Mouse (Mus musculus): ENCODE measurements around the gene Lrp4. TPM values are rescaled to one million over a fixed set of nuclear protein-coding genes. Genes with fewer than 3 reads are reported as not detected.
"Not testable (repeated sequence)": the region's sequence is repeated elsewhere in the genome, so short reads cannot be mapped to it uniquely, and the experiment has no call there.

The Lrp4 gene
- polyA plus RNA-seq, 1 experiment from 2014 or later, result 5.4 TPM

GRCm38 (mm10) chr2:91470055-91470647 lies 12.8 kb downstream of the Lrp4 start:
- Histone ChIP-seq H3K27ac (replicated peaks) (no peak overlapping the region), H3K4me1 (replicated peaks) (peaks cover 16% of the 10 kb centered on the region), H3K27me3 (no peaks in the 10 kb centered on the region), H3K9ac (no peak overlapping the region), H3K4me2 (no peak overlapping the region), H3K4me3 (no peak overlapping the region), H3K9me3 (no peaks in the 10 kb centered on the region), H3K36me3 (no peaks in the 10 kb centered on the region)
- 13% methylated on average over 7 of the region's 7 CpGs for WGBS
- ATAC-seq (ENCODE audit: low FRiP score, low read depth), result peak; percentile 67

- H3K4me2 ChIP-seq, result no peak overlapping the region
- no peaks in the 10 kb centered on the region for H3K27me3 ChIP-seq
- H3K36me3 ChIP-seq, result no peaks in the 10 kb centered on the region
- 0 out of 2 replicates have a peak, but pooled peaks have one; percentile 40 for ATAC-seq (ENCODE audit: low FRiP score, low read depth)
- H3K27ac ChIP-seq (replicated peaks), result no peak overlapping the region
- H3K4me3 ChIP-seq, result no peak overlapping the region
- peaks cover 11% of the 10 kb centered on the region for H3K4me1 ChIP-seq (replicated peaks)
- H3K9ac ChIP-seq, result no peak overlapping the region
- no peaks in the 10 kb centered on the region for H3K9me3 ChIP-seq
- 57% methylated on average over 12 of the region's 12 CpGs for WGBS
Observed at GRCm38 (mm10) chr2:91474358-91474757, 17.0 kb downstream of the Lrp4 start.

GRCm38 (mm10) chr2:91475791-91476190 lies 18.5 kb downstream of the Lrp4 start:
- peaks cover 4% of the 10 kb centered on the region; the same call in 1 of the 2 replicates for H3K4me1 ChIP-seq (replicated peaks)
- ATAC-seq (ENCODE audit: low FRiP score, low read depth), result no peak
- 85% methylated on average over 7 of the region's 7 CpGs for WGBS
- no peak overlapping the region for H3K4me2 ChIP-seq
- no peak overlapping the region for H3K4me3 ChIP-seq
- H3K36me3 ChIP-seq, result no peaks in the 10 kb centered on the region
- no peak overlapping the region for H3K9ac ChIP-seq
- H3K27me3 ChIP-seq, result no peaks in the 10 kb centered on the region
- H3K27ac ChIP-seq (replicated peaks), result no peak overlapping the region
- no peaks in the 10 kb centered on the region for H3K9me3 ChIP-seq

GRCm38 (mm10) chr2:91476251-91476661 lies 18.9 kb downstream of the Lrp4 start:
- no peaks in the 10 kb centered on the region for H3K9me3 ChIP-seq
- H3K27ac ChIP-seq (replicated peaks), result no peak overlapping the region
- no peak for ATAC-seq (ENCODE audit: low FRiP score, low read depth)
- H3K9ac ChIP-seq, result no peak overlapping the region
- WGBS, result 78% methylated on average over 17 of the region's 17 CpGs
- H3K36me3 ChIP-seq, result no peaks in the 10 kb centered on the region
- no peak overlapping the region for H3K4me3 ChIP-seq
- no peak overlapping the region for H3K4me2 ChIP-seq
- H3K27me3 ChIP-seq, result no peaks in the 10 kb centered on the region
- H3K4me1 ChIP-seq (replicated peaks), result peaks cover 4% of the 10 kb centered on the region; the same call in 1 of the 2 replicates

- Histone ChIP-seq H3K27me3 (no peaks in the 10 kb centered on the region), H3K4me2 (no peak overlapping the region), H3K27ac (replicated peaks) (no peak overlapping the region), H3K9me3 (no peaks in the 10 kb centered on the region), H3K9ac (no peak overlapping the region), H3K4me1 (replicated peaks) (peaks cover 4% of the 10 kb centered on the region; the same call in 1 of the 2 replicates), H3K4me3 (no peak overlapping the region), H3K36me3 (no peaks in the 10 kb centered on the region)
- ATAC-seq (ENCODE audit: low FRiP score, low read depth), result no peak
- 88% methylated on average over 7 of the region's 7 CpGs for WGBS
Observed at GRCm38 (mm10) chr2:91476841-91477240, 19.5 kb downstream of the Lrp4 start.

GRCm38 (mm10) chr2:91480399-91480801 lies 23.1 kb downstream of the Lrp4 start:
- Histone ChIP-seq H3K4me2 (no peak overlapping the region), H3K27me3 (no peaks in the 10 kb centered on the region), H3K36me3 (no peaks in the 10 kb centered on the region), H3K27ac (replicated peaks) (0 out of 2 replicates have a peak overlapping the region, but pooled peaks have one; percentile 11), H3K9ac (no peak overlapping the region), H3K4me3 (no peak overlapping the region), H3K4me1 (replicated peaks) (peaks cover 4% of the 10 kb centered on the region; the same call in 1 of the 2 replicates), H3K9me3 (no peaks in the 10 kb centered on the region)
- peak; percentile 57 for ATAC-seq (ENCODE audit: low FRiP score, low read depth)
- WGBS, result 81% methylated on average over 9 of the region's 9 CpGs

GRCm38 (mm10) chr2:91480805-91481514 lies 23.6 kb downstream of the Lrp4 start:
- H3K36me3 ChIP-seq, result no peaks in the 10 kb centered on the region

GRCm38 (mm10) chr2:91484698-91485097 lies 27.4 kb downstream of the Lrp4 start:
- H3K9me3 ChIP-seq, result no peaks in the 10 kb centered on the region
- 85% methylated on average over 4 of the region's 4 CpGs for WGBS
- no peak overlapping the region for H3K27ac ChIP-seq (replicated peaks)
- H3K9ac ChIP-seq, result no peak overlapping the region
- H3K4me3 ChIP-seq, result no peak overlapping the region
- ATAC-seq (ENCODE audit: low FRiP score, low read depth), result no peak
- no peaks in the 10 kb centered on the region for H3K36me3 ChIP-seq
- no peaks in the 10 kb centered on the region for H3K27me3 ChIP-seq
- H3K4me2 ChIP-seq, result no peak overlapping the region
- H3K4me1 ChIP-seq (replicated peaks), result peaks cover 4% of the 10 kb centered on the region; the same call in 1 of the 2 replicates

More at GRCm38 (mm10) chr2:91480805-91481514, 23.6 kb downstream of the Lrp4 start:
- WGBS, result 66% methylated on average over 6 of the region's 6 CpGs
- Histone ChIP-seq H3K27me3 (no peaks in the 10 kb centered on the region), H3K4me3 (no peak overlapping the region), H3K9ac (no peak overlapping the region), H3K27ac (replicated peaks) (0 out of 2 replicates have a peak overlapping the region, but pooled peaks have one; percentile 11), H3K4me1 (replicated peaks) (peaks cover 4% of the 10 kb centered on the region; the same call in 1 of the 2 replicates), H3K9me3 (no peaks in the 10 kb centered on the region), H3K4me2 (no peak overlapping the region)
- ATAC-seq (ENCODE audit: low FRiP score, low read depth), result peak; percentile 46

GRCm38 (mm10) chr2:91485256-91485655 lies 27.9 kb downstream of the Lrp4 start:
- Histone ChIP-seq H3K4me1 (replicated peaks) (peaks cover 4% of the 10 kb centered on the region; the same call in 1 of the 2 replicates), H3K9ac (no peak overlapping the region), H3K36me3 (no peaks in the 10 kb centered on the region), H3K4me2 (no peak overlapping the region), H3K4me3 (no peak overlapping the region), H3K27ac (replicated peaks) (no peak overlapping the region), H3K27me3 (no peaks in the 10 kb centered on the region), H3K9me3 (no peaks in the 10 kb centered on the region)
- WGBS, result 88% methylated on average over 6 of the region's 6 CpGs
- ATAC-seq (ENCODE audit: low FRiP score, low read depth), result no peak

GRCm38 (mm10) chr2:91487295-91487694 lies 30.0 kb downstream of the Lrp4 start:
- WGBS, result 68% methylated on average over 3 of the region's 3 CpGs
- H3K9me3 ChIP-seq; H3K9ac ChIP-seq; H3K27ac ChIP-seq (replicated peaks); H3K4me1 ChIP-seq (replicated peaks); H3K36me3 ChIP-seq; H3K27me3 ChIP-seq; H3K4me2 ChIP-seq; ATAC-seq (ENCODE audit: low FRiP score, low read depth); H3K4me3 ChIP-seq: not testable (repeated sequence)

GRCm38 (mm10) chr2:91492071-91492635 lies 34.8 kb downstream of the Lrp4 start:
- Histone ChIP-seq H3K27me3 (no peaks in the 10 kb centered on the region), H3K9me3 (no peaks in the 10 kb centered on the region), H3K36me3 (0 out of 2 replicates have a peak, but pooled peaks cover 5% of the 10 kb centered on the region), H3K27ac (replicated peaks) (no peak overlapping the region), H3K4me1 (replicated peaks) (no peaks in the 10 kb centered on the region), H3K4me2 (no peak overlapping the region), H3K9ac (no peak overlapping the region), H3K4me3 (no peak overlapping the region)
- 97% methylated on average over 12 of the region's 12 CpGs for WGBS
- no peak for ATAC-seq (ENCODE audit: low FRiP score, low read depth)

GRCm38 (mm10) chr2:91493981-91494380 lies 36.7 kb downstream of the Lrp4 start:
- H3K4me2 ChIP-seq, result no peak overlapping the region
- H3K4me1 ChIP-seq (replicated peaks), result no peaks in the 10 kb centered on the region
- no peak overlapping the region for H3K27ac ChIP-seq (replicated peaks)
- 97% methylated on average over 9 of the region's 9 CpGs for WGBS
- H3K4me3 ChIP-seq, result no peak overlapping the region
- no peak for ATAC-seq (ENCODE audit: low FRiP score, low read depth)
- no peaks in the 10 kb centered on the region for H3K9me3 ChIP-seq
- 0 out of 2 replicates have a peak, but pooled peaks cover 5% of the 10 kb centered on the region for H3K36me3 ChIP-seq
- no peaks in the 10 kb centered on the region for H3K27me3 ChIP-seq
- no peak overlapping the region for H3K9ac ChIP-seq

All from hindbrain, embryonic 15.5 days (tissue).